Mouse (Mus musculus) right cerebral cortex, postnatal 25 days (tissue): Measurements from ENCODE around the gene Atp6v1b1.

Experiments used
- DNase-seq: peaks from one replicate; pipeline ENCODE4 v3.0.0; 2022

Atp6v1b1 gene

GRCm38 (mm10) chr6:83715461-83716196 is 27.2 kb upstream of the Atp6v1b1 start:
- DNase-seq = no peak

- DNase-seq = no peak
These were observed 25.8 kb upstream of the Atp6v1b1 start for GRCm38 (mm10) chr6:83717026-83717425.

GRCm38 (mm10) chr6:83722526-83722925 is 20.3 kb upstream of the Atp6v1b1 start:
- no peak for DNase-seq

GRCm38 (mm10) chr6:83727178-83727577 is 15.6 kb upstream of the Atp6v1b1 start:
- DNase-seq = no peak

- DNase-seq = no peak
These were observed 14.3 kb upstream of the Atp6v1b1 start for GRCm38 (mm10) chr6:83728488-83728887.

- DNase-seq = no peak
These were observed 13.3 kb upstream of the Atp6v1b1 start for GRCm38 (mm10) chr6:83729350-83729970.

GRCm38 (mm10) chr6:83731128-83731527 is 11.7 kb upstream of the Atp6v1b1 start:
- no peak for DNase-seq

- no peak for DNase-seq
These were observed 5.5 kb upstream of the Atp6v1b1 start for GRCm38 (mm10) chr6:83737311-83737710.

- no peak for DNase-seq
These were observed 4.2 kb upstream of the Atp6v1b1 start for GRCm38 (mm10) chr6:83738596-83738995.

- no peak for DNase-seq
These were observed 422 bp downstream of the Atp6v1b1 start for GRCm38 (mm10) chr6:83743212-83743611.

GRCm38 (mm10) chr6:83744126-83744525 is 1.3 kb downstream of the Atp6v1b1 start:
- DNase-seq = no peak

- DNase-seq = no peak
These were observed 1.8 kb downstream of the Atp6v1b1 start for GRCm38 (mm10) chr6:83744557-83744956.

- no peak for DNase-seq
These were observed 2.7 kb downstream of the Atp6v1b1 start for GRCm38 (mm10) chr6:83745466-83745865.

- DNase-seq = no peak
These were observed 6.5 kb downstream of the Atp6v1b1 start for GRCm38 (mm10) chr6:83749286-83749685.

GRCm38 (mm10) chr6:83750171-83750684 is 7.4 kb downstream of the Atp6v1b1 start:
- DNase-seq = peak; percentile 18

GRCm38 (mm10) chr6:83756051-83756450 is 13.3 kb downstream of the Atp6v1b1 start:
- DNase-seq = no peak

- no peak for DNase-seq
These were observed 19.6 kb downstream of the Atp6v1b1 start, which contains the start of gene Ankrd53 for GRCm38 (mm10) chr6:83762344-83762743. TSS of gene Ankrd53 (plus strand) at chr6:83762644.

GRCm38 (mm10) chr6:83762880-83763431 is 20.2 kb downstream of the Atp6v1b1 start:
- no peak for DNase-seq

GRCm38 (mm10) chr6:83766982-83767381 is 24.2 kb downstream of the Atp6v1b1 start:
- DNase-seq = no peak

GRCm38 (mm10) chr6:83768485-83768884 is 25.7 kb downstream of the Atp6v1b1 start:
- DNase-seq = no peak

- no peak for DNase-seq
These were observed 31.3 kb downstream of the Atp6v1b1 start for GRCm38 (mm10) chr6:83774126-83774525.

- DNase-seq = no peak
These were observed 32.2 kb downstream of the Atp6v1b1 start for GRCm38 (mm10) chr6:83774781-83775563.
